ENCODE assay signal across 8 mouse cellular contexts in the genomic region with DNA sequence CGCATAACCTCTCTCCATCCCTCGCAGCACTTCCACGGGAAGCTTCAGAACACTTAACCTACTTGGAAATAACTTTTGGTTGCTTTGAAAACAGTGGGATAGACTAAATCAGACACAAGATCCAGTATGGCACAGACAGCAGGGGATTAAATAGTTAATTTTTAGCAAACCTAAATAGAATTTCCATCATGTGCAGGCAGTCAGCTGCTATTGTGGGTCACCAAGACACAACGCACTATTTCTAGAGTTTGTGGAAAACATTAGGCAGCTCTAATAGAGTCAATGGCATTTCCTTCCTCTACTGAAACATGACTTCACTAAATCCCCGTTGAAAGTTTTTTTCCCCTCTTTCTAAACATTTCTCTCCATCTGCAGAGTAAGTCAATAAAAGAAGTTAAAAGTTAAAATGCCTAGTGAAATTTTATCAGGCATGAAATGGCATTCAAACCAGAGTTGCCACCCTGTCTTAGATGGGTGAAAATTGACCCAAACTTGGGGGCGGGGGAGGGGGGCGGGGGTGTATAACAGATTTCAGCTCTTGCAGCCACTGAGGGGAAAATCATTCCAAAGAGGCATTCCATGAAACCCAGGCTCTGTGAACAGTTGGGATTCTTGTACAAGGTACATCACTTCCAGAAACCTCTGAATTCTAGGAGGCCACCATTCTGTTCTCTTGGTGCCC.
A peak's percentile ranks its signal among the peaks of the same experiment; 100 is the strongest.
DNase-seq lines count a peak whose midpoint lies in the region; ATAC-seq and TF ChIP-seq lines count a peak whose summit lies in the region.
"Not testable (repeated sequence)": the region's sequence is repeated elsewhere in the genome, so short reads cannot be mapped to it uniquely, and the experiment has no call there.

No protein-coding gene starts in this region.

- WGBS in intestine, embryonic 14.5 days: 42% methylated on average over 7 of the region's 7 CpGs
- WGBS in kidney, embryonic 14.5 days: 35% methylated on average over 7 of the region's 7 CpGs
- 46% methylated on average over 7 of the region's 7 CpGs for WGBS in limb, embryonic 14.5 days
- WGBS in lung, embryonic 16.5 days: 39% methylated on average over 7 of the region's 7 CpGs
- WGBS in small intestine, adult 2 months: 15% methylated on average over 7 of the region's 7 CpGs

- not testable (repeated sequence) for H3K9me3 ChIP-seq in CH12.LX (replicated peaks; ENCODE audit: low read length); intestine, embryonic 14.5 days (ENCODE audit: control insufficient read depth, low read length); kidney, embryonic 14.5 days (ENCODE audit: control insufficient read depth, low read length); limb, embryonic 14.5 days (ENCODE audit: control insufficient read depth, low read length); lung, embryonic 16.5 days (ENCODE audit: control insufficient read depth, low read length)

- H3K79me2 ChIP-seq in CH12.LX (replicated peaks; ENCODE audit: control insufficient read depth, extremely low read depth, insufficient read depth, poor library complexity, severe bottlenecking): not testable (repeated sequence)

- not testable (repeated sequence) for TF ChIP-seq CTCF in CH12.LX (conservative IDR thresholded peaks at IDR 0.05 in 1 of 2, IDR thresholded peaks at IDR 0.05 in 1 of 2; ENCODE audit: low read depth in 2 of 2, low read length in 2 of 2); small intestine, adult 2 months (IDR thresholded peaks at IDR 0.05; ENCODE audit: extremely low read depth, insufficient read length, insufficient replicate concordance, low read depth, low read length)

- not testable (repeated sequence) for H3K4me2 ChIP-seq in CH12.LX (ENCODE audit: insufficient read depth, low read depth, poor library complexity, severe bottlenecking); kidney, embryonic 14.5 days (replicated peaks; ENCODE audit: low read depth, low read length); limb, embryonic 14.5 days (replicated peaks; ENCODE audit: low read depth, low read length, severe bottlenecking)
- peak overlapping the region; percentile 20; the same call in 1 of the 2 replicates for H3K4me2 ChIP-seq in intestine, embryonic 14.5 days (ENCODE audit: low read length)
- H3K4me2 ChIP-seq in lung, embryonic 16.5 days (ENCODE audit: low read depth, low read length): peak overlapping the region; percentile 37

- TF ChIP-seq POLR2A in CH12.LX (IDR thresholded peaks at IDR 0.05; ENCODE audit: low read depth, low read length); limb, embryonic 14.5 days (IDR thresholded peaks at IDR 0.05; ENCODE audit: borderline replicate concordance, extremely low read depth, insufficient read depth, insufficient read length); small intestine, adult 2 months (IDR thresholded peaks at IDR 0.05; ENCODE audit: low read depth, low read length): not testable (repeated sequence)

- not testable (repeated sequence) for ATAC-seq in intestine, embryonic 14.5 days (replicated peaks; ENCODE audit: low FRiP score, low TSS enrichment, low read depth)
- ATAC-seq in kidney, embryonic 14.5 days (ENCODE audit: low FRiP score, low TSS enrichment): peak; percentile 73
- peak; percentile 89 for ATAC-seq in limb, embryonic 14.5 days (ENCODE audit: low FRiP score, low read depth)
- peak; percentile 47; the same call in 1 of the 2 replicates for ATAC-seq in lung, embryonic 16.5 days (ENCODE audit: low read depth)

- in situ Hi-C loops in CH12.LX (cut with MboI; ENCODE audit: low pct_ligation_motif_present, low pct_unique_long_range_greater_than_20kb, low sequenced_read_pairs): not testable (repeated sequence)

- peaks cover 7 to 14% of the 10 kb centered on the region in 2 experiments for H3K4me1 ChIP-seq in CH12.LX (ENCODE audit: control insufficient read depth in 1 of 2, insufficient read depth in 2 of 2)
- H3K4me1 ChIP-seq in intestine, embryonic 14.5 days (replicated peaks; ENCODE audit: control insufficient read depth, insufficient read depth, low read length); kidney, embryonic 14.5 days (ENCODE audit: control insufficient read depth, insufficient read depth, low read length); limb, embryonic 14.5 days (ENCODE audit: control insufficient read depth, insufficient read depth, low read length); small intestine, adult 2 months (ENCODE audit: control insufficient read depth, insufficient read depth, insufficient read length, low read length): not testable (repeated sequence)
- H3K4me1 ChIP-seq in lung, embryonic 16.5 days (replicated peaks; ENCODE audit: control insufficient read depth, insufficient read depth, low read length): peaks cover 12% of the 10 kb centered on the region

- H3K27me3 ChIP-seq in CH12.LX (replicated peaks); intestine, embryonic 14.5 days (replicated peaks; ENCODE audit: control insufficient read depth, insufficient read depth, low read length); kidney, embryonic 14.5 days (ENCODE audit: control insufficient read depth, insufficient read depth, low read length); limb, embryonic 14.5 days (ENCODE audit: control insufficient read depth, insufficient read depth, low read length); lung, embryonic 16.5 days (ENCODE audit: control insufficient read depth, insufficient read depth, low read depth, low read length); small intestine, adult 2 months (ENCODE audit: control insufficient read depth, insufficient read depth, low read length): not testable (repeated sequence)

- TF ChIP-seq RAD21 in CH12.LX (IDR thresholded peaks at IDR 0.05; ENCODE audit: low read depth, low read length): not testable (repeated sequence)

- TF ChIP-seq EP300 in CH12.LX (IDR thresholded peaks at IDR 0.05; ENCODE audit: low read length): not testable (repeated sequence)

- H3K9ac ChIP-seq in CH12.LX (ENCODE audit: insufficient read depth, low read depth); intestine, embryonic 14.5 days (ENCODE audit: low read length); kidney, embryonic 14.5 days (ENCODE audit: low read depth, low read length); limb, embryonic 14.5 days (ENCODE audit: low read depth, low read length, severe bottlenecking); lung, embryonic 16.5 days (ENCODE audit: low read length): not testable (repeated sequence)

- H3K27ac ChIP-seq in CH12.LX (ENCODE audit: insufficient read depth, low read depth): 0 out of 2 replicates have a peak overlapping the region, but pooled peaks have one; percentile 13
- peak overlapping the region; percentile 54; the same call in 1 of the 2 replicates for H3K27ac ChIP-seq in intestine, embryonic 14.5 days (ENCODE audit: low read depth)
- H3K27ac ChIP-seq in kidney, embryonic 14.5 days (ENCODE audit: low read depth, low read length): not testable (repeated sequence)
- H3K27ac ChIP-seq in limb, embryonic 14.5 days (replicated peaks; ENCODE audit: low read depth, low read length): peak overlapping the region; percentile 74
- peak overlapping the region; percentile 55 for H3K27ac ChIP-seq in lung, embryonic 16.5 days (ENCODE audit: low read length)
- peak overlapping the region; percentile 57 for H3K27ac ChIP-seq in small intestine, adult 2 months (ENCODE audit: insufficient read depth, low read depth, low read length)

- dilution Hi-C loops in CH12.LX (cut with MboI; ENCODE audit: extremely low pct_ligation_motif_present, extremely low pct_unique_long_range_greater_than_20kb, low sequenced_read_pairs): not testable (repeated sequence)

- H3K4me3 ChIP-seq in CH12.LX (replicated peaks in 1 of 3; ENCODE audit: low read depth in 2 of 3, low read length in 2 of 3, poor library complexity in 1 of 3); intestine, embryonic 14.5 days (ENCODE audit: low read depth, low read length); kidney, embryonic 14.5 days (ENCODE audit: low read length); limb, embryonic 14.5 days (replicated peaks; ENCODE audit: low read length); small intestine, adult 2 months (ENCODE audit: low read depth, low read length): not testable (repeated sequence)
- H3K4me3 ChIP-seq in lung, embryonic 16.5 days (ENCODE audit: low read length): 0 out of 2 replicates have a peak overlapping the region, but pooled peaks have one; percentile 5

- H3K36me3 ChIP-seq in CH12.LX (replicated peaks in 1 of 2; ENCODE audit: control insufficient read depth in 1 of 2, insufficient read depth in 1 of 2, low read length in 1 of 2); intestine, embryonic 14.5 days (ENCODE audit: control insufficient read depth, insufficient read depth, low read length); kidney, embryonic 14.5 days (ENCODE audit: control insufficient read depth, insufficient read depth, low read length); limb, embryonic 14.5 days (ENCODE audit: control insufficient read depth, insufficient read depth, low read length); lung, embryonic 16.5 days (ENCODE audit: control insufficient read depth, insufficient read depth, low read length); small intestine, adult 2 months (ENCODE audit: control insufficient read depth, insufficient read depth, low read length): not testable (repeated sequence)

- peak; percentile 27 for DNase-seq in CH12.LX (ENCODE audit: extremely low read depth)
- DNase-seq in embryo, embryonic 11 days: peak; percentile 5
- DNase-seq in heart, adult 9 months (ENCODE audit: low spot score in 2 of 2): peak; percentile 32 to 34
- DNase-seq in intestine, embryonic 14.5 days (ENCODE audit: low spot score): not testable (repeated sequence)
- DNase-seq in limb, embryonic 14.5 days (ENCODE audit: low spot score): peak; percentile 47

TF ChIP-seq in CH12.LX, 34 proteins besides CTCF, POLR2A, EP300 and RAD21:
- TF ChIP-seq ETS1 (conservative IDR thresholded peaks at IDR 0.05; ENCODE audit: low read depth, low read length): peak; percentile 85
- TF ChIP-seq BHLHE40 (IDR thresholded peaks at IDR 0.05; ENCODE audit: low read depth, low read length): peak; percentile 64
